Mouse (Mus musculus) embryo, embryonic 11.5 days (tissue): Measurements from ENCODE around the gene Ablim1.

Experiments used
- DNase-seq: peaks from one replicate; pipeline ENCODE4 v3.0.0-alpha.2; 2012; ENCODE audit warnings: low read depth, low spot score

The Ablim1 gene

DNA sequence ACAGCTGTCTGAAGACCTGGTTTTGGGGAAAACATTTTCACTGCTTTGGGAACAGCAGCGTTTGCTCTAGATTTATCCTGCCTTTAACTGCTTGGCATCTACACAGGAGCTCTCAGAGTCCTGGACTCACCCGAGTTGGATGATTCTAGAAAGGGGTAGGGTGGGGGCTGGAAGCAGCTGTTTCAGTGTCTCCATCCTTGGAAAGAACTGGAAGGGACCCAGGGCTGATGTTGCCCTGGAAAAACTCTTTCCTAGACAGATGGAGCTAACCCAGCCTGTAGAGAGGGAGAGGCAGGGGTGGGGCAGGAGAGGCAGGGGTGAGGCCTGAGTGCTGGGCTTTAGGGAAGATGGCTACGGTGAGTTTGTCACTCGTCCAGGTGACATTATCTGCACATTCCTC, 330.5 kb downstream of the Ablim1 start:
- no peak for DNase-seq

DNA sequence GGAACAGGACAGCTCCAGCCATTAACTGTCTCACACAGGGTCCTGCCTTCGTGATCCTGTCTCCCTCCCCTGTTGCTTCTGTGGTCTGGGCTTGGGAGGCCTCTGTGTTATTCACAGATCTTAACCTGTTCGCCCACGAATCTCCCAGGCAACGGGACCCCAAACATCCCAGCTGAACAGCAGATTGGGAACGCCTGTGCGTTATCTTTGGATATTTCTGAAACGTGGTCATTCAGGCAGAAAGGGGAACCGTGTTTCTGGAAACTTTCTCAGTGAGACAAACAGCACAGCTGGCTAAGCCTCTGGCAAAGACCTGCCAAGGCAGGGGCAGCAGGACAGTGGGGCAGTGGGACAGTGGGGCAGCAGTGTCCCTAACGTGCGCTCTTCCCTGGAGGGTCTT, 331.0 kb downstream of the Ablim1 start:
- DNase-seq: no peak
